Mouse (Mus musculus): ENCODE data around the gene Eif5a. TPM values are rescaled to one million over a fixed set of nuclear protein-coding genes. Genes with fewer than 3 reads are reported as not detected.

The Eif5a gene
- polyA plus RNA-seq, 1 experiment from 2014 or later, result 2,006 TPM

- Histone ChIP-seq H3K27me3 (ENCODE audit: insufficient read depth, low read length) (no peaks in the 10 kb centered on the region), H3K4me1 (ENCODE audit: insufficient read depth) (peaks cover 7% of the 10 kb centered on the region; the same call in 1 of the 2 replicates), H3K9me3 (ENCODE audit: low read depth, low read length) (no peaks in the 10 kb centered on the region), H3K4me3 (ENCODE audit: low read depth, low read length) (no peak overlapping the region), H3K4me2 (no peak overlapping the region), H3K36me3 (ENCODE audit: insufficient read depth) (no peaks in the 10 kb centered on the region), H3K27ac (ENCODE audit: low read depth) (no peak overlapping the region), H3K9ac (no peak overlapping the region)
- WGBS, result 67% methylated on average over 8 of the region's 8 CpGs
- ATAC-seq (ENCODE audit: insufficient read depth) (no peak), DNase-seq (peak; percentile 26)
- TF ChIP-seq CTCF (IDR thresholded peaks at IDR 0.05; ENCODE audit: low read depth), result peak; percentile 62
Observed at GRCm38 (mm10) chr11:69886907-69887635, 34.7 kb downstream of the Eif5a start.

DNA sequence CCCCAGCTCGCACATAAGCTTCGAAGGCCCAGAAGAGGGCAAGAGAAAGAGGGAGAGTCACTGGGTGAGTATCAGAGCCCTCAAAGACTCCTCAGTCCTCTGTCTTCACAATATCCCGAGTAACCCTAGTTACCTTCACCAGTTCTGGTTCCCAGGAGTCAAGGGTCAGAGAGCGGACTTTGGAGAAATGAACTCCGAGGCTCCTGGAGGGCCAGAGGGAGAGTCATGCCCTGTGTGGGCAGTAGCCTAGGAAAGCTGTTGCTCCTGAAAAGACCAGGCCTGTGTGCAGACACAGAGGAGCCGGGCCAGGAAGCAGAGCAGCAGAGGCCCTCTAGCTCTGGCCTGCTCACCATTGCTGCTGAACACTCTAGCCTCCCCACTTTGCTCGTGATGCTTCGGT lies 37.1 kb downstream of the Eif5a start:
- Histone ChIP-seq H3K9me3 (ENCODE audit: low read depth, low read length) (no peaks in the 10 kb centered on the region), H3K4me2 (peak overlapping the region; percentile 36; the same call in 1 of the 2 replicates), H3K4me3 (ENCODE audit: low read depth, low read length) (no peak overlapping the region), H3K4me1 (ENCODE audit: insufficient read depth) (peaks cover 12% of the 10 kb centered on the region), H3K9ac (no peak overlapping the region; the same call in 1 of the 2 replicates), H3K27ac (ENCODE audit: low read depth) (no peak overlapping the region; the same call in 1 of the 2 replicates), H3K27me3 (ENCODE audit: insufficient read depth, low read length) (no peaks in the 10 kb centered on the region), H3K36me3 (ENCODE audit: insufficient read depth) (no peaks in the 10 kb centered on the region)
- DNase-seq (no peak), ATAC-seq (ENCODE audit: insufficient read depth) (no peak)
- TF ChIP-seq CTCF (IDR thresholded peaks at IDR 0.05; ENCODE audit: low read depth), result no peak
- WGBS, result 74% methylated on average over 8 of the region's 8 CpGs

DNA sequence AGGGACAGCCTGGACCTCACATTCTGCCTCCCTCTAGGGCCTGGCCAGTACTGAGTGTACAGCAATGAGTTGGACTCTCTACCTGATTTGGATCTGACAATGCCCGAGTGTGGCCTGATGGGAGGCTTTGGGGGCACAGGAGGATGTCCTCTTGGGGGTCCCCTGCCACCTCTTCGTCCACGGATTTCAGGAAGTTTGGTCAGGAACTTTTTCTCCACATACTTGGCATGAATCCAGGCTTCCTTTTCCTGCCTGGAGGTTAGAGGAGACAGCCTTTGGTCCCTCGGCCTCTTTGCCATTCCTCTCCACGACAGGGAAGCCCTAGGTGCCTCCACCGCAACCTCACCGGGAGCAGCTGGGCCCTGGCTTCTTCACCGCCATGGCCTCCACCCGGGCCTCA lies 37.5 kb downstream of the Eif5a start:
- Histone ChIP-seq H3K9ac (no peak overlapping the region; the same call in 1 of the 2 replicates), H3K4me3 (ENCODE audit: low read depth, low read length) (no peak overlapping the region), H3K4me2 (peak overlapping the region; percentile 36; the same call in 1 of the 2 replicates), H3K9me3 (ENCODE audit: low read depth, low read length) (no peaks in the 10 kb centered on the region), H3K36me3 (ENCODE audit: insufficient read depth) (no peaks in the 10 kb centered on the region), H3K27me3 (ENCODE audit: insufficient read depth, low read length) (no peaks in the 10 kb centered on the region), H3K4me1 (ENCODE audit: insufficient read depth) (peaks cover 15% of the 10 kb centered on the region), H3K27ac (ENCODE audit: low read depth) (no peak overlapping the region; the same call in 1 of the 2 replicates)
- no peak for TF ChIP-seq CTCF (IDR thresholded peaks at IDR 0.05; ENCODE audit: low read depth)
- DNase-seq (peak; percentile 44), ATAC-seq (ENCODE audit: insufficient read depth) (no peak)
- 45% methylated on average over 9 of the region's 9 CpGs for WGBS

DNA sequence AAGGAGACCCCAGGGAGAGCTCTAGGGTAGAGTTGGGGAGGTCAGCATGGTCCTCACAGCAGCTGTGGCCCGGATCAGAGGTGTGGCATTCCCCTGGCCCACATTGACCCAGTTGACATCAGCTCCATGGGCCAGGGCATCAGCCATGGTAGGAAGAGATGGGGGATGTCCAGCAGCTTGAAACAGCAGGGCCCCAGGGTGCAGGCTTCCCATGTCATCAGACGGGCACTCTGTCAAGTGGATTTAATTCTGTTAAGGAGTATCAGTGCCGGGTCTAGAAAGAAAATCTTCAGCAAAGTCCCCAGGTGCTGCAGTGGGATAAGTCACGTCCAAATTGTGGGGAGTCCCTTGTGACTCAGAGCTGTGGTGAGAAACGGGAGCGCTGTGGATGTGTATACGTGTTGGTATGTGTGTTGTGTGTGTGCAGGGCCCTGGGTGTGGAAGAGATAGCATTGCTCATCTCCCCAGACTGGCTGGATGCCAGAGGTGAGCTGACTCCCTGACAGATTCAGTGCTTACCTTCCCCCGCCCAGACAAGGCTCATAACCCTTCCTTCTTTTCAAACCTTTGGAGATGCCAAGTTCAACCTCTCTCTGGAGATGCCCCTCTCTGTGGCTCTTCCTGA lies 38.1 kb downstream of the Eif5a start:
- 76% methylated on average over 8 of the region's 8 CpGs for WGBS
- Histone ChIP-seq H3K4me2 (no peak overlapping the region), H3K36me3 (ENCODE audit: insufficient read depth) (no peaks in the 10 kb centered on the region), H3K9me3 (ENCODE audit: low read depth, low read length) (no peaks in the 10 kb centered on the region), H3K4me1 (ENCODE audit: insufficient read depth) (peaks cover 17% of the 10 kb centered on the region), H3K27ac (ENCODE audit: low read depth) (no peak overlapping the region), H3K4me3 (ENCODE audit: low read depth, low read length) (no peak overlapping the region), H3K27me3 (ENCODE audit: insufficient read depth, low read length) (no peaks in the 10 kb centered on the region), H3K9ac (no peak overlapping the region)
- no peak for ATAC-seq (ENCODE audit: insufficient read depth)
- TF ChIP-seq CTCF (IDR thresholded peaks at IDR 0.05; ENCODE audit: low read depth), result no peak
- DNase-seq, result no peak

DNA sequence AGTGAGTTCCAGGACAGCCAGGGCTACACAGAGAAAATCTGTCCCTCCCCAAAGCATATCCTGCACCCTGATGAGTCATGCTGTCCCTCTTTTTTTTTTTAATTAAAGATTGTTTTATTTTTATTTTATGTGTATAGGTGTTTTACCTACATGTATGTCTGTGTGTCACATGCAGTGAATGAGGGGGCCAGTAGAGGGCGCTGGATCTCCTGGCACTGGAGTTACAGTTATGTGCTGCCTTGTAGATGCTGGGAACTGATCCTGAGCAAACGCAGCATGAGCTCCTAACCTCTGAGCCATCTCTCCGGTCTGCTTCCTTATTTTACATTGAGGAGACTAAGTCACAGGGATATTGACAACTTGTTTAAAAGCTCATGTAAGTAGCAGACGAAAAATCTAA lies 38.7 kb downstream of the Eif5a start:
- Histone ChIP-seq H3K4me1 (ENCODE audit: insufficient read depth) (peaks cover 19% of the 10 kb centered on the region), H3K4me2 (no peak overlapping the region), H3K36me3 (ENCODE audit: insufficient read depth) (no peaks in the 10 kb centered on the region), H3K27me3 (ENCODE audit: insufficient read depth, low read length) (no peaks in the 10 kb centered on the region), H3K4me3 (ENCODE audit: low read depth, low read length) (no peak overlapping the region), H3K27ac (ENCODE audit: low read depth) (no peak overlapping the region), H3K9me3 (ENCODE audit: low read depth, low read length) (no peaks in the 10 kb centered on the region), H3K9ac (no peak overlapping the region)
- ATAC-seq (ENCODE audit: insufficient read depth) (no peak), DNase-seq (peak; percentile 54)
- 58% methylated on average over 4 of the region's 4 CpGs for WGBS
- peak; percentile 60 for TF ChIP-seq CTCF (IDR thresholded peaks at IDR 0.05; ENCODE audit: low read depth)

DNA sequence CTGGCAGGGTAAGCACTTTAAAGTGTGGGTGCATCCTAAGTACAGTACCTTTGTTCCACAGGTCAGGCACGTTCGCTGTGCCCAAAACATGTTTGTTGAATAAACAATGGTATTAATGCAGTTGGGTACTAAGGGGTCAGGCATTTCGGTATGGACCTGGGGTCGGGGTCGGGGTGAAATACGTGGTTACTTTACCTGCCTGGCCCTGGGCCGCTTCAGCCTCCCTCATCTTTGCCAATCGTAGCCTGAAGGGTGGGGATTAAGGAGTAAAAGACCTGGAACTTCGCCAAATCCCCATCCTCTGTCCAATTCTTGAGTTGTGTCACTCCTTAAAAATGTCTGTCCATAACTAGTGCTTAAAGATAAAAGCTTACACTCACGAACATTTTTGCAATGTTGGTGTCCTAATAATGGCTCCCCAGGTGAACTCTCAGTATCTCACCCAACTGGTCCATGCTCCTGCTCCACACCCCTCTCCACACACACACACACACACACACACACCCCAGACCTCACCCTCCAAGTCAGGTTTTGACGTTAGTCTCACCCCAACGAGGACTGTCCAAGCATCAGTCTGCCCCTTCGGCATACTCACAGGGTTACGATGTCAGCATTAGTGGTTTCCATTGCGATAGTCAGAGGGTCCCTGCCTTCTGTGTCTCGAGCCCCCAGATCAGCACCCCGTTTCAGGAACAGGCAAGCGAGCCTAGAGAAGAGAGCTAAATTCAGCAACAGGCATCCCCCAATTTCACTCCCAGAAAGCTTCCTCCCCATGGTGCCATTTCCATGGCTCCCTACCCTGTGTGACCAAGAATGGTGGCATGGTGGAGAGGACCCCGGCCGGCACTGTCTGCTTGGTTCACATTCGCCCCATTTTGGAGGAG lies 39.7 kb downstream of the Eif5a start:
- H3K4me1 ChIP-seq (ENCODE audit: insufficient read depth), result peaks cover 19% of the 10 kb centered on the region
- H3K27ac ChIP-seq (ENCODE audit: low read depth), result peak overlapping the region; percentile 92
- no peaks in the 10 kb centered on the region for H3K9me3 ChIP-seq (ENCODE audit: low read depth, low read length)
- WGBS, result 54% methylated on average over 21 of the region's 21 CpGs
- peak overlapping the region; percentile 41 for H3K9ac ChIP-seq
- H3K4me2 ChIP-seq, result peak overlapping the region; percentile 84
- DNase-seq, result peak; percentile 46
- ATAC-seq (ENCODE audit: insufficient read depth), result peak; percentile 3; the same call in 1 of the 2 replicates
- no peak for TF ChIP-seq CTCF (IDR thresholded peaks at IDR 0.05; ENCODE audit: low read depth)
- peak overlapping the region; percentile 51 for H3K4me3 ChIP-seq (ENCODE audit: low read depth, low read length)
- H3K36me3 ChIP-seq (ENCODE audit: insufficient read depth), result no peaks in the 10 kb centered on the region
- H3K27me3 ChIP-seq (ENCODE audit: insufficient read depth, low read length), result no peaks in the 10 kb centered on the region
